In the genomic region with DNA sequence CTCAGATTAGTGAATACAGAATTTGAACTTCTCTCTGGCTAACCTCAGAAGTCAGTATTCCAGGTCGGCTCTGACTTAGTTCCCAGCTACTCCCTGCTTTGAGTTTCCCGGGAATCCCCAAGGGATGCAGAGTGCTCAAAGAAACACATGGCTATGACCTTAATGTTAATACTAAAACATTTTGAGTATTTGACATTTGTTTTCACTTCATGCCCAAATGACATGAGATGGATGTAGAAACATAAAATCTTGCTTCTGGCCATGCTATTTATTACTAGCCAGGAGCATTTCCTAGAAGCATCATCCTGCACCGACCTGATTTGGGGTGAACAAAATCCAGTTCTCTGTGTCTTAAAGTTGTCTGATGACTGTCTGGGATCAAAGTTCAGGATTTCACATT, we compare ENCODE assay signal across 28 mouse cellular contexts. TPM values are rescaled to one million over a fixed set of nuclear protein-coding genes. Genes with fewer than 3 reads are reported as not detected.
DNase-seq lines count a peak whose midpoint lies in the region; ATAC-seq and TF ChIP-seq lines count a peak whose summit lies in the region.
"Had no signal": no experiment of that assay in that cellular context is flagged by ENCODE, and none has a peak within 500 bp of the region (broad histone marks: within the 10 kb centered on the region; RNA-seq: fewer than 3 reads in every experiment).

No protein-coding gene starts in this region.

- H3K27ac ChIP-seq in forebrain, embryonic 11.5 days (ENCODE audit: low read depth, low read length), result no peak overlapping the region
- H3K27ac ChIP-seq in forebrain, embryonic 15.5 days (replicated peaks), result no peak overlapping the region
- H3K27ac ChIP-seq in forebrain, embryonic 13.5 days, result no peak overlapping the region
- no peak overlapping the region for H3K27ac ChIP-seq in stomach, postnatal 0 days (replicated peaks)
- H3K27ac ChIP-seq: gastrocnemius, adult 2 months; hindbrain, embryonic 12.5 days had no signal

- peak; percentile 26 for DNase-seq in forebrain, embryonic 11.5 days (ENCODE audit: low spot score)
- DNase-seq in MN1 (ENCODE audit: low spot score), result peak; percentile 21
- peak; percentile 41 for DNase-seq in brain, embryonic 14.5 days (ENCODE audit: low read depth)
- DNase-seq in stomach, postnatal 0 days (ENCODE audit: low spot score), result no peak
- DNase-seq in layer of hippocampus, postnatal 10 days (ENCODE audit: low spot score in 2 of 2), result no peak
- DNase-seq: adrenal gland, postnatal 10 days; cerebellum, adult 11-12 months; cerebellum, adult 9-10 months; cerebellum, postnatal 25 days; gastrocnemius, adult 2 months; gastrocnemius, postnatal 25 days; kidney, adult 11 months; kidney, adult 9 months had no signal

- no peak for TF ChIP-seq CTCF in brain, embryonic 14.5 days (IDR thresholded peaks at IDR 0.05; ENCODE audit: borderline replicate concordance, extremely low read depth, insufficient read depth, insufficient read length)
- no peak for TF ChIP-seq CTCF in stomach, postnatal 0 days (IDR thresholded peaks at IDR 0.05; ENCODE audit: low read depth)

- peak overlapping the region; percentile 52; the same call in 1 of the 2 replicates for H3K4me3 ChIP-seq in forebrain, embryonic 11.5 days (ENCODE audit: low read depth, low read length)
- no peak overlapping the region for H3K4me3 ChIP-seq in forebrain, embryonic 15.5 days
- H3K4me3 ChIP-seq in forebrain, embryonic 13.5 days, result peak overlapping the region; percentile 5; the same call in 1 of the 2 replicates
- no peak overlapping the region for H3K4me3 ChIP-seq in stomach, postnatal 0 days (ENCODE audit: low read depth, low read length)
- H3K4me3 ChIP-seq: gastrocnemius, adult 2 months; heart, embryonic 12.5 days; hindbrain, embryonic 12.5 days had no signal

- H3K9ac ChIP-seq in forebrain, embryonic 11.5 days (ENCODE audit: low read length), result no peak overlapping the region
- H3K9ac ChIP-seq in forebrain, embryonic 15.5 days (replicated peaks), result no peak overlapping the region
- no peak overlapping the region for H3K9ac ChIP-seq in forebrain, embryonic 13.5 days
- H3K9ac ChIP-seq in stomach, postnatal 0 days (ENCODE audit: low read length), result no peak overlapping the region
- H3K9ac ChIP-seq: heart, embryonic 12.5 days; hindbrain, embryonic 12.5 days had no signal

- H3K4me1 ChIP-seq in forebrain, embryonic 11.5 days (replicated peaks; ENCODE audit: control insufficient read depth, insufficient read depth, low read length), result peaks cover 10% of the 10 kb centered on the region
- H3K4me1 ChIP-seq in forebrain, embryonic 15.5 days, result peaks cover 36% of the 10 kb centered on the region
- H3K4me1 ChIP-seq in forebrain, embryonic 13.5 days, result peaks cover 41% of the 10 kb centered on the region
- H3K4me1 ChIP-seq in stomach, postnatal 0 days (replicated peaks; ENCODE audit: control insufficient read depth, insufficient read depth), result no peaks in the 10 kb centered on the region

- TF ChIP-seq EP300 in stomach, postnatal 0 days (optimal IDR thresholded peaks at IDR 0.05), result no peak

- no peak overlapping the region; the same call in 1 of the 2 replicates for H3K4me2 ChIP-seq in forebrain, embryonic 11.5 days (ENCODE audit: low read depth, low read length, severe bottlenecking)
- H3K4me2 ChIP-seq in forebrain, embryonic 15.5 days (replicated peaks), result no peak overlapping the region
- H3K4me2 ChIP-seq in forebrain, embryonic 13.5 days, result peak overlapping the region; percentile 77
- no peak overlapping the region for H3K4me2 ChIP-seq in stomach, postnatal 0 days (replicated peaks; ENCODE audit: low read depth)
- H3K4me2 ChIP-seq: heart, embryonic 12.5 days; hindbrain, embryonic 12.5 days had no signal

- H3K36me3 ChIP-seq in forebrain, embryonic 11.5 days (ENCODE audit: control insufficient read depth, insufficient read depth, low read length), result no peaks in the 10 kb centered on the region
- H3K36me3 ChIP-seq in forebrain, embryonic 15.5 days, result no peaks in the 10 kb centered on the region
- no peaks in the 10 kb centered on the region for H3K36me3 ChIP-seq in forebrain, embryonic 13.5 days (ENCODE audit: poor library complexity, severe bottlenecking)
- H3K36me3 ChIP-seq in stomach, postnatal 0 days (ENCODE audit: control insufficient read depth, insufficient read depth, low read length), result no peaks in the 10 kb centered on the region
- H3K36me3 ChIP-seq: G1E; heart, embryonic 12.5 days; hindbrain, embryonic 12.5 days had no signal

- no peak for ATAC-seq in forebrain, embryonic 11.5 days (replicated peaks; ENCODE audit: low FRiP score)
- ATAC-seq in forebrain, embryonic 15.5 days (replicated peaks), result no peak
- no peak for ATAC-seq in forebrain, embryonic 13.5 days
- ATAC-seq in stomach, postnatal 0 days (ENCODE audit: low FRiP score, low TSS enrichment), result no peak
- ATAC-seq: CD4-positive, CD25-positive, alpha-beta regulatory T cell, adult 4 months; hindbrain, embryonic 16.5 days had no signal

- H3K27me3 ChIP-seq in forebrain, embryonic 11.5 days (ENCODE audit: control insufficient read depth, insufficient read depth, low read length), result peaks cover 78% of the 10 kb centered on the region
- peaks cover 74% of the 10 kb centered on the region for H3K27me3 ChIP-seq in forebrain, embryonic 15.5 days
- peaks cover 90% of the 10 kb centered on the region for H3K27me3 ChIP-seq in forebrain, embryonic 13.5 days
- H3K27me3 ChIP-seq in stomach, postnatal 0 days (ENCODE audit: control insufficient read depth, insufficient read depth, low read length), result peaks cover 24% of the 10 kb centered on the region; the same call in 1 of the 2 replicates

- no peak for TF ChIP-seq POLR2A in brain, embryonic 14.5 days (IDR thresholded peaks at IDR 0.05; ENCODE audit: borderline replicate concordance, extremely low read depth, insufficient read depth, insufficient read length, poor library complexity, severe bottlenecking)

- H3K9me3 ChIP-seq in forebrain, embryonic 11.5 days (ENCODE audit: control insufficient read depth, low read length), result no peaks in the 10 kb centered on the region
- H3K9me3 ChIP-seq in forebrain, embryonic 15.5 days, result no peaks in the 10 kb centered on the region
- H3K9me3 ChIP-seq in forebrain, embryonic 13.5 days (replicated peaks), result no peaks in the 10 kb centered on the region
- H3K9me3 ChIP-seq in stomach, postnatal 0 days (ENCODE audit: control insufficient read depth, low read length), result no peaks in the 10 kb centered on the region
- H3K9me3 ChIP-seq: heart, embryonic 12.5 days; hindbrain, embryonic 12.5 days had no signal

- WGBS in forebrain, embryonic 11.5 days, result 4% methylated on average over 3 of the region's 3 CpGs
- 2% methylated on average over 3 of the region's 3 CpGs for WGBS in forebrain, embryonic 15.5 days
- WGBS in forebrain, embryonic 13.5 days, result 5% methylated on average over 3 of the region's 3 CpGs
- 7% methylated on average over 3 of the region's 3 CpGs for WGBS in stomach, postnatal 0 days

RNA-seq across cellular contexts. Expression of a gene that starts 2.9 kb away (rescaled TPM):
- 5.8 and 6.0 TPM in 2 replicates for polyA plus RNA-seq in forebrain, embryonic 11.5 days (2014; fragmentation: Nextera tagmentation; extraction: Ambion mirVana)
- polyA plus RNA-seq in forebrain, embryonic 15.5 days (2015; fragmentation: Nextera tagmentation; extraction: Ambion mirVana), result 5.0 and 5.5 TPM in 2 replicates
- 10.5 and 22.5 TPM in 2 replicates for polyA plus RNA-seq in brain, embryonic 14.5 days (2012; rRNA removed)
- 0.90 and 1.0 TPM in 2 replicates for polyA plus RNA-seq in forebrain, embryonic 13.5 days (2015; fragmentation: Nextera tagmentation; extraction: Ambion mirVana)
- not detected in 2 replicates for polyA plus RNA-seq in stomach, postnatal 0 days (2015; fragmentation: Nextera tagmentation; extraction: Ambion mirVana)
- 1 to 10 TPM; 1.7 to 2.9 TPM for total RNA-seq in layer of hippocampus, postnatal 10 days (2021)
- total RNA-seq: adrenal gland, postnatal 10 days; adrenal gland, postnatal 4 days; G1E; gastrocnemius, adult 2 months; gastrocnemius, postnatal 25 days; granulocyte monocyte progenitor cell, adult 5-6 weeks; heart, adult 8-10 months; heart, postnatal 25 days had no signal
- polyA plus RNA-seq: CD4-positive, CD25-positive, alpha-beta regulatory T cell, adult 4 months; embryonic facial prominence, embryonic 14.5 days; G1E; heart, embryonic 12.5 days; heart, embryonic 16.5 days; hindbrain, embryonic 12.5 days; hindbrain, embryonic 16.5 days; intestine, embryonic 14.5 days had no signal

RNA-seq across cellular contexts. Expression of a gene that starts 46.2 kb away (rescaled TPM):
- not detected in 2 replicates for polyA plus RNA-seq in forebrain, embryonic 11.5 days (2014; fragmentation: Nextera tagmentation; extraction: Ambion mirVana)
- not detected in 2 replicates for polyA plus RNA-seq in forebrain, embryonic 15.5 days (2015; fragmentation: Nextera tagmentation; extraction: Ambion mirVana)
- not detected in 2 replicates for polyA plus RNA-seq in brain, embryonic 14.5 days (2012; rRNA removed)
- polyA plus RNA-seq in forebrain, embryonic 13.5 days (2015; fragmentation: Nextera tagmentation; extraction: Ambion mirVana), result not detected in 2 replicates
- 0.04 TPM in 1 of 2 replicates, not detected in the other for polyA plus RNA-seq in stomach, postnatal 0 days (2015; fragmentation: Nextera tagmentation; extraction: Ambion mirVana)
- total RNA-seq in layer of hippocampus, postnatal 10 days (2021), result not detected
- total RNA-seq: adrenal gland, postnatal 10 days; adrenal gland, postnatal 4 days; gastrocnemius, adult 2 months; gastrocnemius, postnatal 25 days; granulocyte monocyte progenitor cell, adult 5-6 weeks; heart, adult 8-10 months; heart, postnatal 25 days had no signal
- polyA plus RNA-seq: CD4-positive, CD25-positive, alpha-beta regulatory T cell, adult 4 months; cortical plate, adult 2 months; G1E; heart, embryonic 12.5 days; heart, embryonic 16.5 days; hindbrain, embryonic 12.5 days; intestine, embryonic 14.5 days had no signal

Comparison
In these comparisons a context has a peak if more than half of its experiments do, and no peak if none do; other contexts are left out.
1. H3K4me3 ChIP-seq: peak in forebrain, embryonic 11.5 days (single experiment) and forebrain, embryonic 13.5 days (single experiment); none in forebrain, embryonic 15.5 days (single experiment) and stomach, postnatal 0 days (single experiment).
2. DNase-seq: peak in forebrain, embryonic 11.5 days (single experiment), MN1 (single experiment) and brain, embryonic 14.5 days (single experiment); none in stomach, postnatal 0 days (single experiment) and layer of hippocampus, postnatal 10 days (0 of 2).